Mouse (Mus musculus): ENCODE data around the gene Cldn15. TPM values are rescaled to one million over a fixed set of nuclear protein-coding genes. Genes with fewer than 3 reads are reported as not detected.

Cldn15 gene
- total and polyA plus RNA-seq, 3 experiments, result 0.25 to 0.29 TPM; not detected in 1

DNA sequence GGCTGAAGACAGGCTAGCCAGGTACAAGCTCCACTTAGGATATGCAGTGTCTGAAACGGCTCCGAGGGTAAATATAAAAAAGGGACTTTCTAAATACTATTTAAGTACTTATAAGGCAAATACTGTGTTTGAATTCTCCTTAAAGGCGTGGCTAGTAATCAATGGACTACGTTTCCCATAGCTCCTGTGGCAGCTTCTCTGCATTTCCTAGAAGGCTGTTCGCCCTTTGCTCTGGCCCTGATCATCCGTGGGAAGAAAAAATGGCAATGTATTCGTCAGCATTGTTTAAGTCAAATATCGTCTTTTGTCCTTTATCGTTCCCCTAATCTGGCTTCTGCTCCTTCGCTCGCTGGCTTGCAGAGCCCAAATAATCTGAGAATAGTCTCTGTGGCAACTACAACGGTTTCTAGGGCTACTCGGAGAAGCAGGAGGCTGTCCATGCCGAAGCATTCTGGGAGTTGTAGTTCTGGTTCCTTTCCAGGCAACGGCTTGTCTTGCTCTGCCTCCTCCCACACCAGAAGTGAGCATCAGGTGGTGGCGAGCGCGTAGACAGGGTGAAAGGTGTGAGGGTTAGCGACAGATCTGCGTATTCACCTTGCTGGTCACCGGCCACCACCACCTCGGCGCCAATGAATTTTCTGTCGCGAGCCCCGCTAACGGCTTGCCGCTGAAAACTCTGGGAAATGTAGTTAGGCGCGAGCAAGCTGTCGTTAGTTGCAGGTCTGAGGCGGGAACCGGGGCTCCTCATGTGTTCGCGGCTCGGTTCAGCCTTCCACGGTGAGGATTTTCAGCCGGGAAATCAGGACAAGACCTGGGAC lies 47.6 kb upstream of the Cldn15 start:
- no peak overlapping the region for H3K27ac ChIP-seq (ENCODE audit: insufficient read depth, low read depth)
- peak; percentile 62 for TF ChIP-seq MXI1 (IDR thresholded peaks at IDR 0.05; ENCODE audit: low read depth, low read length)
- 0 out of 2 replicates have a peak, but pooled peaks have one; percentile 39 for TF ChIP-seq MYC (IDR thresholded peaks at IDR 0.05; ENCODE audit: low read depth, low read length)
- no peak for TF ChIP-seq JUND (conservative IDR thresholded peaks at IDR 0.05; ENCODE audit: low read depth, low read length)
- TF ChIP-seq MAX (IDR thresholded peaks at IDR 0.05; ENCODE audit: low read length), result peak; percentile 60; the same call in 1 of the 2 replicates
- peak; percentile 88; the same call in 1 of the 2 replicates for TF ChIP-seq KAT2A (IDR thresholded peaks at IDR 0.05; ENCODE audit: insufficient replicate concordance, low read length)
- TF ChIP-seq POLR2A (IDR thresholded peaks at IDR 0.05; ENCODE audit: low read depth, low read length), result peak; percentile 53; the same call in 1 of the 2 replicates
- TF ChIP-seq HCFC1 (IDR thresholded peaks at IDR 0.05; ENCODE audit: low read depth, low read length), result peak; percentile 95
- TF ChIP-seq ELF1 (IDR thresholded peaks at IDR 0.05; ENCODE audit: low read depth, low read length), result peak; percentile 80
- TF ChIP-seq IRF4 (IDR thresholded peaks at IDR 0.05; ENCODE audit: low read depth, low read length), result peak; percentile 16
- no peak for TF ChIP-seq ZKSCAN1 (IDR thresholded peaks at IDR 0.05; ENCODE audit: borderline replicate concordance, low read depth, low read length)
- TF ChIP-seq TCF12 (IDR thresholded peaks at IDR 0.05; ENCODE audit: low read depth, low read length), result peak; percentile 52; the same call in 1 of the 2 replicates
- no peak for TF ChIP-seq MAZ (IDR thresholded peaks at IDR 0.05; ENCODE audit: low read depth, low read length)
- peaks cover 0 to 9% of the 10 kb centered on the region in 2 experiments for H3K36me3 ChIP-seq (replicated peaks in 1 of 2; ENCODE audit: control insufficient read depth in 1 of 2, insufficient read depth in 1 of 2, low read length in 1 of 2)
- peak overlapping the region; percentile 61 for H3K9ac ChIP-seq (ENCODE audit: insufficient read depth, low read depth)
- H3K4me2 ChIP-seq (ENCODE audit: insufficient read depth, low read depth, poor library complexity, severe bottlenecking), result peak overlapping the region; percentile 65
- H3K9me3 ChIP-seq (replicated peaks; ENCODE audit: low read length), result peaks cover 2% of the 10 kb centered on the region
- H3K4me1 ChIP-seq (ENCODE audit: control insufficient read depth in 1 of 2, insufficient read depth in 2 of 2), result peaks cover 9 to 11% of the 10 kb centered on the region in 2 experiments
- H3K4me3 ChIP-seq (replicated peaks in 1 of 3; ENCODE audit: low read depth in 2 of 3, low read length in 2 of 3, poor library complexity in 1 of 3), result peak overlapping the region; percentile 54 to 70 (median 59)
- dilution Hi-C loops (cut with MboI; ENCODE audit: extremely low pct_ligation_motif_present, extremely low pct_unique_long_range_greater_than_20kb, low sequenced_read_pairs), result no loop called here
- peak; percentile 84 for DNase-seq (ENCODE audit: extremely low read depth)
- no peaks in the 10 kb centered on the region for H3K79me2 ChIP-seq (replicated peaks; ENCODE audit: control insufficient read depth, extremely low read depth, insufficient read depth, poor library complexity, severe bottlenecking)
- in situ Hi-C loops (cut with MboI; ENCODE audit: low pct_ligation_motif_present, low pct_unique_long_range_greater_than_20kb, low sequenced_read_pairs), result no loop called here
- peaks cover 10% of the 10 kb centered on the region for H3K27me3 ChIP-seq (replicated peaks)

DNA sequence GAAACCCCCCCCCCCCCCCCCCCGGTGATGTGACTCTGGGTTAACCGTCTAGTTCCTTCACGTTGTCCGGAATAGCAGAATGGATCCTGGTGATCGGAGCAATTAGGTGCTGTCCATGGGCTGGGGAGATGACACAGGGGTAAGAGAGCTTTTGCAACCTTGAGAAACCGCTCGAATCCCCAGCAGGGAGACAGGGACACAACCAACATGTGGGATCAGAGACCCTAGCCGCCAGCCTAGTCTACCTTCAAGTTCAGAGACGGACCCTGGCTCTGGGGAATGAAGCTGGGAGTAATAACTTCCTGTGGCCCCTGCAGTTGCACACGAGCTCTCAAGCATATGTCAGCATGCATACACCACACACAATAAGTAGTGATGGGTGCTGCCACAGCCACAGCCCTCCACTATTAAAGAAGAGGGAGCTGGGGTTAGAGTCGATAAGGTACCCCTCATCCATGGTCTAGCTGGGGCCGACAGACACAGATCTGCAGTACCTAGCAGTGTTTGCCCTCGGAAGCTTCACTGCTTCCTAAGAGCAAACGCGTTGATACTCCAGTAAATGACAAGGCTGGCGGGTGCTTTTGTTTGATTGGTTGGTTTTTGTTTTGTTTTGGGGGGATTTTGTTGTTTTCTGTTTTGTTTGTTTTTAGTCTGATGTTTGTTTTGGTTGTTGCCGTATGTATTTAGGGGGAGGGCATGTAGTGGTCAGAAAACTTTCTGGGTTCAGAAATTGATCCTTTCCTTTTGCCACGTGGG lies 46.7 kb upstream of the Cldn15 start:
- DNase-seq (ENCODE audit: extremely low read depth), result no peak
- Histone ChIP-seq H3K27me3 (replicated peaks) (peaks cover 10% of the 10 kb centered on the region), H3K4me1 (ENCODE audit: control insufficient read depth in 1 of 2, insufficient read depth in 2 of 2) (peaks cover 9 to 11% of the 10 kb centered on the region in 2 experiments), H3K79me2 (replicated peaks; ENCODE audit: control insufficient read depth, extremely low read depth, insufficient read depth, poor library complexity, severe bottlenecking) (no peaks in the 10 kb centered on the region), H3K9ac (ENCODE audit: insufficient read depth, low read depth) (peak overlapping the region; percentile 61), H3K9me3 (replicated peaks; ENCODE audit: low read length) (peaks cover 2% of the 10 kb centered on the region), H3K36me3 (replicated peaks in 1 of 2; ENCODE audit: control insufficient read depth in 1 of 2, insufficient read depth in 1 of 2, low read length in 1 of 2) (peaks cover 0 to 3% of the 10 kb centered on the region in 2 experiments), H3K27ac (ENCODE audit: insufficient read depth, low read depth) (no peak overlapping the region), H3K4me3 (replicated peaks in 1 of 3; ENCODE audit: low read depth in 2 of 3, low read length in 2 of 3, poor library complexity in 1 of 3) (peak overlapping the region in 1 of 3 experiments; percentile 54), H3K4me2 (ENCODE audit: insufficient read depth, low read depth, poor library complexity, severe bottlenecking) (peak overlapping the region; percentile 65)
- in situ Hi-C loops (cut with MboI; ENCODE audit: low pct_ligation_motif_present, low pct_unique_long_range_greater_than_20kb, low sequenced_read_pairs), result loop anchor here (10.0 kb wide), 1 partner anchor 195 kb away; the partner anchor contains the start of gene Trim56
- dilution Hi-C loops (cut with MboI; ENCODE audit: extremely low pct_ligation_motif_present, extremely low pct_unique_long_range_greater_than_20kb, low sequenced_read_pairs), result no loop called here
- TF ChIP-seq MAZ (IDR thresholded peaks at IDR 0.05; ENCODE audit: low read depth, low read length) (no peak), RCOR1 (conservative IDR thresholded peaks at IDR 0.05; ENCODE audit: low read depth, low read length) (no peak), USF2 (conservative IDR thresholded peaks at IDR 0.05; ENCODE audit: low read depth, low read length) (no peak), POLR2A (IDR thresholded peaks at IDR 0.05; ENCODE audit: low read depth, low read length) (no peak), GABPA (IDR thresholded peaks at IDR 0.05; ENCODE audit: insufficient replicate concordance, low read depth, low read length) (no peak), ZMIZ1 (IDR thresholded peaks at IDR 0.05; ENCODE audit: low read depth, low read length) (no peak), IRF4 (IDR thresholded peaks at IDR 0.05; ENCODE audit: low read depth, low read length) (no peak), PAX5 (IDR thresholded peaks at IDR 0.05; ENCODE audit: low read length) (no peak), POLR2AphosphoS2 (IDR thresholded peaks at IDR 0.05; ENCODE audit: low read depth, low read length) (no peak), SIN3A (IDR thresholded peaks at IDR 0.05; ENCODE audit: low read length) (no peak), BHLHE40 (IDR thresholded peaks at IDR 0.05; ENCODE audit: low read depth, low read length) (no peak), ELF1 (IDR thresholded peaks at IDR 0.05; ENCODE audit: low read depth, low read length) (no peak)
